Mouse (Mus musculus) heart, embryonic 11.5 days (tissue): ENCODE results near the gene Ccdc174. TPM values are rescaled to one million over a fixed set of nuclear protein-coding genes. Genes with fewer than 3 reads are reported as not detected.

Experiments
- ATAC-seq: fragments of 200-750 bp; cut with Nextera tagmentation; replicated peaks from 2 replicates; pipeline ENCODE4 v1.8.0; 2017; ENCODE audit warnings: moderate library complexity; ENCODE audit not compliant: insufficient number of reproducible peaks, low FRiP score, low TSS enrichment
- H3K27ac ChIP-seq: fragments of 300-500 bp; sonication (generic); 2 replicates; pipeline ENCODE4 v1.5.1; 2014; ENCODE audit warnings: mild to moderate bottlenecking, low read depth, low read length
- H3K27me3 ChIP-seq: fragments of 300-500 bp; sonication (generic); 2 replicates; pipeline ENCODE4 v1.6.1; 2014; ENCODE audit warnings: mild to moderate bottlenecking, low read length, mixed read lengths; ENCODE audit not compliant: control insufficient read depth, insufficient read depth
- H3K36me3 ChIP-seq: fragments of 300-500 bp; sonication (generic); 2 replicates; pipeline ENCODE4 v1.6.1; 2014; ENCODE audit warnings: mild to moderate bottlenecking, low read length, moderate library complexity, mixed read lengths; ENCODE audit not compliant: control insufficient read depth, insufficient read depth
- H3K4me1 ChIP-seq: fragments of 300-500 bp; sonication (generic); 2 replicates; pipeline ENCODE4 v1.6.1; 2014; ENCODE audit warnings: low read length; ENCODE audit not compliant: control insufficient read depth, insufficient read depth
- H3K4me2 ChIP-seq: fragments of 300-500 bp; sonication (generic); 2 replicates; pipeline ENCODE4 v1.6.1; 2014; ENCODE audit warnings: mild to moderate bottlenecking, moderate library complexity
- H3K4me3 ChIP-seq: fragments of 300-500 bp; sonication (generic); 2 replicates; pipeline ENCODE4 v1.5.1; 2014; ENCODE audit warnings: low read depth, low read length
- H3K9ac ChIP-seq: fragments of 300-500 bp; sonication (generic); 2 replicates; pipeline ENCODE4 v1.6.1; 2014; ENCODE audit warnings: mild to moderate bottlenecking, low read depth, low read length, moderate library complexity
- H3K9me3 ChIP-seq: fragments of 300-500 bp; sonication (generic); replicated peaks from 2 replicates; pipeline ENCODE4 v1.6.1; 2016; ENCODE audit warnings: low read length; ENCODE audit not compliant: control insufficient read depth
- WGBS: fragments of 180-500 bp; shearing (Covaris S2); extraction: QIAGEN DNeasy Blood & Tissue Kit; methylation state at CpG from one replicate; pipeline ENCODE4 v1.1.7; 2014; ENCODE audit not compliant: insufficient replicate concordance; 5-methylcytosine and 5-hydroxymethylcytosine counted together
- polyA plus RNA-seq: library from polyadenylated mRNA; unstranded; fragments of >200 nt; fragmentation: Nextera tagmentation; extraction: Ambion mirVana; gene quantifications from 2 replicates; pipeline ENCODE4 v1.2.1, GENCODE M21; 2014

Ccdc174 gene
- 24.2 and 30.2 TPM in 2 replicates for polyA plus RNA-seq

GRCm38 (mm10) chr6:91877885-91878651, at the start of gene Ccdc174:
TSS of gene Ccdc174 (plus strand) at chr6:91878053.
- Histone ChIP-seq H3K9me3 (no peaks in the 10 kb centered on the region), H3K4me2 (peak within 1 kb of the TSS; percentile 84), H3K27me3 (no peaks in the 10 kb centered on the region), H3K36me3 (no peaks in the 10 kb centered on the region; the same call in none of the 2 replicates), H3K9ac (peak within 1 kb of the TSS; percentile 96), H3K4me1 (peaks cover 3% of the 10 kb centered on the region), H3K27ac (peak within 1 kb of the TSS; percentile 79), H3K4me3 (peak within 1 kb of the TSS; percentile 97)
- peak; percentile 82 for ATAC-seq
- WGBS, result under 1% methylated on average over 47 of the region's 47 CpGs

DNA sequence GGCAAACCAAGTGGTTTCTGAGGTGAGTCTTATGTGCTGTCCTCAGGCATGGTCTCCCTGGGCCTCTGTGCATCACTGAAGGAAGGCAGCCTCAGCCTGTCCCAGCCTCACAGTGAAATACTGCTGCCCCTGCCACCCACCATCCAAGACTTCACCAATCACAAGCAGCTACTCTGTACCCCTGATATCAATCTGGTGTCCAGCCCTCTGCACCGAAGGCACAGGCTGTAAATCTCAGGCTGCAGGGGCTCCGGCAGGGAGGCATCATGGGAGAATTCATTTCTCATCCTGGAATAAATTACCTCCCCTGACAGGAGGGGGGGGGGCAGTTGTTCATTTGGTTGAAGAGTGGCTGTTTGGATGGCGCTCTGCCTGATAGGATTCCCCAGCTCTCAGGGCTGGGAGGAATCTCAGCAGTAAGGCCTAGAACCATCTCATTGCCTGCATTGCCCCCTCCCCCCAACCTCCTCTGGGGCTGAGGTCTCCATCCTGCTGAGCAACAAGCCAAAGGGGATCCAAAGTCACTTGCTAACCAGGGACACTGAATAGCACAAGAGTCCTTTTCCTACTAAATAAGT, 44.9 kb upstream of the Ccdc174 start:
- 56% methylated on average over 3 of the region's 3 CpGs for WGBS
- Histone ChIP-seq H3K9ac (no peak overlapping the region), H3K27ac (no peak overlapping the region), H3K4me3 (no peak overlapping the region), H3K4me1 (peaks cover 5% of the 10 kb centered on the region; the same call in 1 of the 2 replicates), H3K4me2 (no peak overlapping the region), H3K9me3 (no peaks in the 10 kb centered on the region), H3K36me3 (no peaks in the 10 kb centered on the region), H3K27me3 (peaks cover 2% of the 10 kb centered on the region)
- ATAC-seq, result no peak

- Histone ChIP-seq H3K36me3 (no peaks in the 10 kb centered on the region), H3K4me3 (no peak overlapping the region), H3K9me3 (no peaks in the 10 kb centered on the region), H3K4me2 (no peak overlapping the region), H3K9ac (no peak overlapping the region), H3K27ac (no peak overlapping the region), H3K4me1 (peaks cover 5% of the 10 kb centered on the region), H3K27me3 (peaks cover 59% of the 10 kb centered on the region)
- WGBS, result 16% methylated on average over 23 of the region's 23 CpGs
- no peak for ATAC-seq
Observed at GRCm38 (mm10) chr6:91839010-91839871, 38.6 kb upstream of the Ccdc174 start.

GRCm38 (mm10) chr6:91842897-91843627, 34.8 kb upstream of the Ccdc174 start:
- no peak overlapping the region for H3K9ac ChIP-seq
- H3K4me1 ChIP-seq, result peaks cover 5% of the 10 kb centered on the region
- ATAC-seq, result no peak
- peak overlapping the region; percentile 51 for H3K4me3 ChIP-seq
- WGBS, result 2% methylated on average over 45 of the region's 46 CpGs
- H3K27me3 ChIP-seq, result peaks cover 82% of the 10 kb centered on the region
- no peak overlapping the region for H3K27ac ChIP-seq
- no peaks in the 10 kb centered on the region for H3K9me3 ChIP-seq
- peak overlapping the region; percentile 95 for H3K4me2 ChIP-seq
- no peaks in the 10 kb centered on the region for H3K36me3 ChIP-seq

GRCm38 (mm10) chr6:91843628-91844153, 34.2 kb upstream of the Ccdc174 start:
- H3K36me3 ChIP-seq, result no peaks in the 10 kb centered on the region
- H3K4me1 ChIP-seq, result peaks cover 5% of the 10 kb centered on the region
- no peak overlapping the region for H3K9ac ChIP-seq
- peak overlapping the region; percentile 51 for H3K4me3 ChIP-seq
- 5% methylated on average over 65 of the region's 69 CpGs for WGBS
- H3K27ac ChIP-seq, result no peak overlapping the region
- peaks cover 78% of the 10 kb centered on the region for H3K27me3 ChIP-seq
- H3K4me2 ChIP-seq, result peak overlapping the region; percentile 95
- no peak for ATAC-seq
- no peaks in the 10 kb centered on the region for H3K9me3 ChIP-seq

- Histone ChIP-seq H3K27me3 (peaks cover 4% of the 10 kb centered on the region), H3K36me3 (no peaks in the 10 kb centered on the region), H3K9ac (no peak overlapping the region), H3K27ac (no peak overlapping the region), H3K9me3 (no peaks in the 10 kb centered on the region), H3K4me3 (no peak overlapping the region), H3K4me2 (no peak overlapping the region), H3K4me1 (no peaks in the 10 kb centered on the region)
- WGBS, result 7% methylated on average over 2 of the region's 2 CpGs
- ATAC-seq, result no peak
Observed at GRCm38 (mm10) chr6:91852550-91852949, 25.3 kb upstream of the Ccdc174 start.

- H3K4me1 ChIP-seq, result no peaks in the 10 kb centered on the region
- no peaks in the 10 kb centered on the region for H3K36me3 ChIP-seq
- no peak overlapping the region for H3K4me2 ChIP-seq
- ATAC-seq, result no peak
- H3K27me3 ChIP-seq, result peaks cover 4% of the 10 kb centered on the region
- H3K27ac ChIP-seq, result no peak overlapping the region
- 0 out of 2 replicates have a peak, but pooled peaks cover 3% of the 10 kb centered on the region for H3K9me3 ChIP-seq
- H3K9ac ChIP-seq, result no peak overlapping the region
- WGBS, result 46% methylated on average over 5 of the region's 5 CpGs
- H3K4me3 ChIP-seq, result no peak overlapping the region
Observed at GRCm38 (mm10) chr6:91858339-91858738, 19.5 kb upstream of the Ccdc174 start.

GRCm38 (mm10) chr6:91862848-91863247, 15.0 kb upstream of the Ccdc174 start:
- Histone ChIP-seq H3K27me3 (0 out of 2 replicates have a peak, but pooled peaks cover 3% of the 10 kb centered on the region), H3K9ac (no peak overlapping the region), H3K36me3 (no peaks in the 10 kb centered on the region), H3K27ac (no peak overlapping the region), H3K9me3 (0 out of 2 replicates have a peak, but pooled peaks cover 3% of the 10 kb centered on the region), H3K4me2 (no peak overlapping the region), H3K4me3 (no peak overlapping the region), H3K4me1 (no peaks in the 10 kb centered on the region)
- no peak for ATAC-seq
